Mouse (Mus musculus) ovary, postnatal 14 days (tissue): Measurements from ENCODE around the gene Alcam.

Source experiments
- DNase-seq: peaks from one replicate; pipeline ENCODE4 v3.0.0; 2022; ENCODE audit warnings: low spot score

Alcam gene

DNA sequence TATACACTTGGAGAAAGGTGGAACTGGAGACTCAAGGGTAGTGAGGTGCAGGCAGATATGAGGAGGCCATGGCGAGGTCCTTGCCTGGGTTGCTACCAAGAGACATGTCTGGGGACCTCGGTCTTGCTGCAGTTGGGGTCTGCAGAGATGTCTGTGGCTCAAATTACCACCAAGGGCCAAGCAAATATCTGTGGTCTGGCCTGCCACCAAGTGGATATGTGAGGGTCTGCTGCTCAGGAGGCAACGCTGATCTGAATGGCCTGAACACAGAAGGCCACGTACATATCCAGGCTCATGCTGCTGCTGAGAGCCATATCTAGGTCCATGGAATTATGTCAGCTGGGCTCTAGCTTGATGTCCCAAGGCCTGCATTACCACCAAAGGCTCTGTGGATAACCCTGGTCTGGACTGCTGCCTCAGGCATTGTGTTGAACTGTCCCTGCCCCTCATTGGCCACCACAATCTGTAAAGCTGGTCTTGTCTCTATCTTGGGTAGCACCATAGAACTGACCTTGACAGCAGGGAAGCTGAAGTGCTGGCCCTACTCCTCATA, 210.4 kb downstream of the Alcam start:
- DNase-seq = no peak

DNA sequence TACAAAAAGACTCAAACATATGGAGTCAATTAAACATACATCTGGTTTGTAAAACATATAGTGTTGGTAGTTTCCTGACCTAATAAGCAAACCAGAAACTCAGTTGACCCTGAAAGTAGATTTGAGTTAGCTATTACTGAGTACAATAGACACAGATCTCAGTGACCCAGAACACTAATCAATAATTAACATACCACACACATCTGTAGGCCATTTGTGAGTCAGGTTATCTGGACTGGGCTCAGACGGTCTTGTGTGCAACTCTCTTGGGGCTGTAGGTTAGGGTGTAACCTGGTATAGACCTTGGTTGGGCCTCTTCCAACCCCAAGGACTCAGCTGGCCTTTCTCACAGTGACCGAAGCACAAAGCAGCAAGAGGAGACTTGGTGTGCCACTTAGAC, 211.7 kb downstream of the Alcam start:
- DNase-seq = no peak

DNA sequence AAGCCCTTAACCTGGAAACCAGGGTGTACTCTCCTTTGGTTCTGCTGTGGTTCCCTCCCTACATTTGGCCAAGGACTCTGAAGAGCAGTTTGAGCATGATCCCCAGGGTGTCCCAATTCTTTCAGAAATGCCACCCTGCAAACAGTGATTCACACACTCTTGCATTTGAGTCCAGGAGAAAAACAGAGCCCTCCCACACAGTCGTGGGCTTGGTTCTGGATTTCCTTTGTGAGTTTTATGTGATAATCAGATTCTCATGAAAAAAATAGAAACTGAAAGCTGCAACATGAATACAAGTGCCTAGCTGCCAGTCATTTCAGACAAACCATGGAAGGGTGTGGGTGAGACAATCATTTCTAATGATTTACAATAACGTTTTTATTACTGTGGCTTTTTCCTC, 223.9 kb downstream of the Alcam start:
- DNase-seq = no peak

DNA sequence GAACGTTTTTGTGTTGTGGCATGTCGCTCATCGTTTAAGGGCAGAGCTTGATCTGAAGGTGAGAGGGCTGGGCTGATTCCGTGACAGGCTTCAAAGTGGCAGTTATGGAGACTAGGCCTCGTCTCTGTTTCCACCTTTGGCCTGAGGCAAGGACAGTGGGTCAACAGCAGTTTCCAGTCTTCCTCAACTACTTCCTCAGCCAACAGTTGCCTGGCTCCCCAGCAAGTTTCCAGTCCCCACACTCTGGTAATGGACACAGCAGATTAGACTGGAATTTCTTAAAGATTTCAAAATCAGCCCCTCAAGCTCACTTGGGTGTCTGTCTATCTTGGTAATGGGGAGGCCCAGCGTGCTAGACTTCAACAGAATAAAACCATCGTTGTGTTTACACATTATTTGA, 224.4 kb downstream of the Alcam start:
- DNase-seq = no peak

DNA sequence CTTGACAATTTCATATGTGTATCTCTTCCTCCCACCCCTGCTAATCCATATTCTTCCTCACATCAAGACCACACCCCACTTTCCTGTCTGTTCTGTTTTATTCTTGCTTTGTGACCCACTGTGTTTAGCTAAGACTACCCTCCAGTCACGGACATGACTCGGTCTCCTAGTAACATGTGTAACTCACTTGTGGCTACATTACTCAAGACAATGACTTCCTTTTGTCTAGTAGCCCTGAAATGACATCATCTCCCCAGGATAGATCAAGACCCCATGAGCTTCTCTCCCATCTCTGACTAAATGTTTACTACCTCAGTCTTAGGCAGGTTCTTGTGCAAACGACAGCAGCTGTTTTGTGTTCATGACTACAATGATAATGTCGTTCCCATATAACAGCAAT, 231.0 kb downstream of the Alcam start:
- DNase-seq = no peak

DNA sequence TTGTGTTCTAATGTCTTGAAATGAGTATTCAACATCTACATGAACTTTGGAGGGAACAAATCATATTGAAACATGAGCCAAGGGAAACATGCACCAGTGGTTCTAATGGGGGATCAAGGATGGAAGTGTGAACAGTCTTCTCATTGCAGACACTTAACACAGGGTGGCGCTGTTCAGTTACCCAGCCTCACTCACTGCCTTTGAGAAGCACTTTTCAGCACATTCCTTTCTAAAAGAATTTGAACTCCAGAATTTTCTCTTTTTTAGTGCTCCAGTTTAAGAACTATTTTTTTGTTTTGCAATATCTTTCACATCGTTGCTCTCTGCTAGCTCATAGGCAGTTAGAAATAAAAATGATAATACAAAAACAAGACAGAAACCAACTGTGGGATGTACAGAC, 234.8 kb downstream of the Alcam start:
- DNase-seq = peak; percentile 4

DNA sequence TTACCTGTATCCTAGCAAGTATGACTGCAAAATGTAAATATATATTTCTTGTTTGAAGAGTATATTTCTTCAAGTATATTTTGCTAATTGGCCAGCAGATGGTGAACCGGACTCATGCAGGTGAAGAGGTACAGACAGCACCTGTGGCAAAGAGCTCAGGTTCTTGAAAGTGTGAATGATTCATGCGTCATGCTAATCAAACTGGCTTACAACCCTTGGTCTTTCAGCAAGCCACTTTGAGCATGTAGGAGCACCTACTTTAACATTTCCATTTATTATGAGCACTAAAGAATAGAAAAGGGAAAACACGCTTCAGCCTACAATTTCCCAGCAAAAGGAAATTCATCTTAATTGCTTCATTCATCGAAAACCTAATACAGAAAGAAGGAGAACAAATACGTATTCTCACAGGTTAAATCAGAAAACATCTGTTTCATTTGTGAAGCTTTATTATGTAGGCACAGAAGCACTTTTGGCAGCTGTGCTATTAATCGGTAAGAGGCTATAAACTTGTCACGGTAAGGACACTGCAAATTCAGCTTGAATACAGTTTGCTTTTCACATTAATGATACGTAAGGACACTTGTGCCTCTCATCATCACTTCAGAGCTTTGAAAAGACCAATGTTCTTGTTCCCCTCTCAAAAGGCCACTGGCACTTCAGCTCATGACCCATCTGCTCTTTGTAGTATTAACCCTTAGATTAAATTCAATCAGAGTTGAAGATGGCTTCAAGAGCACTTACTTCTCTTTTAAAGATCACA, 242.8 kb downstream of the Alcam start:
- no peak for DNase-seq

DNA sequence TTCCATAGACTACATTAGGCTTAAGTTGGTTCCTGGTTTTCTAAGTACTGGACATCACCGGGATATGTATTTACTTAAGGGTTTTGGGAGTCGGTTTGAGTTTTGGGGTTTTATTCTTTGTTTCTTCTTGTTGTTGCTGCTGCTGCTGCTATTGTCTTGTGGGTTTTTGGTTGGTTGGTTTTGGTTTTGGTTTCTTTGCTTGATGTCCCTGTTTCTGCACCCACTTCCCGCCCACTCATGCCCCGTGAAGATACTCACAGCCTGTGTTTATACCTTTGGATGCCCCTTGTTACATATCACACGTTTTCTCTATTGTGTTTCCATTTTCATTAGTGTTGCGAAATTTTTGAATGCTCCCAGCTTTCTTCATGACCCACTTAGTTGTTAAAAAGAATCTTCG, 253.8 kb downstream of the Alcam start:
- no peak for DNase-seq
